Mouse (Mus musculus) gastrocnemius, postnatal 25 days (tissue): Measurements from ENCODE around the gene Syt1. TPM values are rescaled to one million over a fixed set of nuclear protein-coding genes. Genes with fewer than 3 reads are reported as not detected.

Source experiments
- DNase-seq: peaks from one replicate; pipeline ENCODE4 v3.0.0; 2022
- long read RNA-seq, 2 experiments: library from polyadenylated mRNA; stranded (forward); transcript quantifications; one replicate each; pipeline ENCODE4 v2.0.0; 2021
- total RNA-seq, 2 experiments: library from RNA; stranded (reverse); gene quantifications; 1 replicate in 1 of 2; 2 replicates in 1 of 2; pipeline ENCODE4 v1.2.3; 2021

Syt1 gene
- not detected for total RNA-seq
- long read RNA-seq, experiment 1, partial matches to known transcripts: 0 of 1 reads
- long read RNA-seq, experiment 1, other reads (novel, unspliced or antisense): 1 of 1 reads
- long read RNA-seq, experiment 2: 0 reads

GRCm38 (mm10) chr10:109010241-109011193, at the start of gene Syt1:
TSS of gene Syt1 (minus strand) at chr10:109010982.
- no peak for DNase-seq

GRCm38 (mm10) chr10:109056500-109056899, 45.7 kb upstream of the Syt1 start:
- DNase-seq: no peak

- no peak for DNase-seq
These were observed 36.8 kb upstream of the Syt1 start for GRCm38 (mm10) chr10:109047537-109047936.

GRCm38 (mm10) chr10:109046988-109047387, 36.2 kb upstream of the Syt1 start:
- DNase-seq: no peak

GRCm38 (mm10) chr10:109011226-109012165, 714 bp upstream of the Syt1 start:
- no peak for DNase-seq

GRCm38 (mm10) chr10:109009831-109010230, 951 bp downstream of the Syt1 start:
- no peak for DNase-seq

- DNase-seq: no peak
These were observed 2.3 kb downstream of the Syt1 start for GRCm38 (mm10) chr10:109008456-109008855.

GRCm38 (mm10) chr10:109003482-109003881, 7.3 kb downstream of the Syt1 start:
- no peak for DNase-seq

GRCm38 (mm10) chr10:108987250-108987649, 23.5 kb downstream of the Syt1 start:
- DNase-seq: no peak

- DNase-seq: peak; percentile 12
These were observed 31.1 kb downstream of the Syt1 start for GRCm38 (mm10) chr10:108979660-108980059.

GRCm38 (mm10) chr10:108954952-108955351, 55.8 kb downstream of the Syt1 start:
- no peak for DNase-seq

- DNase-seq: no peak
These were observed 58.6 kb downstream of the Syt1 start for GRCm38 (mm10) chr10:108952182-108952581.

- no peak for DNase-seq
These were observed 73.8 kb downstream of the Syt1 start for GRCm38 (mm10) chr10:108936838-108937430.

GRCm38 (mm10) chr10:108930299-108930698, 80.5 kb downstream of the Syt1 start:
- DNase-seq: no peak

- DNase-seq: no peak
These were observed 81.1 kb downstream of the Syt1 start for GRCm38 (mm10) chr10:108929676-108930075.

GRCm38 (mm10) chr10:108905264-108905663, 105.5 kb downstream of the Syt1 start:
- no peak for DNase-seq

GRCm38 (mm10) chr10:108904371-108904770, 106.4 kb downstream of the Syt1 start:
- DNase-seq: no peak

GRCm38 (mm10) chr10:108896529-108896928, 114.3 kb downstream of the Syt1 start:
- DNase-seq: no peak

- DNase-seq: no peak
These were observed 117.5 kb downstream of the Syt1 start for GRCm38 (mm10) chr10:108893288-108893687.

- no peak for DNase-seq
These were observed 118.3 kb downstream of the Syt1 start for GRCm38 (mm10) chr10:108892441-108892840.

GRCm38 (mm10) chr10:108889084-108889483, 121.7 kb downstream of the Syt1 start:
- no peak for DNase-seq

GRCm38 (mm10) chr10:108886781-108887180, 124.0 kb downstream of the Syt1 start:
- no peak for DNase-seq
